Mouse (Mus musculus) brown adipose tissue, adult 24 weeks (tissue): ENCODE measurements around the gene Dll1. TPM values are rescaled to one million over a fixed set of nuclear protein-coding genes. Genes with fewer than 3 reads are reported as not detected.

Experiments
- H3K27ac ChIP-seq: fragments of 200-500 bp; replicated peaks from 2 replicates; pipeline ENCODE4 v1.5.1; 2012; ENCODE audit warnings: low read depth, mild to moderate bottlenecking, low read length
- H3K4me1 ChIP-seq: fragments of 200-500 bp; 2 replicates; pipeline ENCODE4 v1.6.1; 2012; ENCODE audit warnings: low read length, mixed read lengths; ENCODE audit not compliant: control insufficient read depth, insufficient read depth, insufficient read length
- H3K4me3 ChIP-seq: fragments of 200-500 bp; 2 replicates; pipeline ENCODE4 v1.5.1; 2012; ENCODE audit warnings: low read depth, mild to moderate bottlenecking, low read length, moderate library complexity; ENCODE audit not compliant: insufficient read depth
- polyA plus RNA-seq: library from polyadenylated mRNA; stranded (reverse); fragments of >200 nt; gene quantifications from 2 replicates; pipeline ENCODE4 v1.2.4, GENCODE M21; 2012; ENCODE audit not compliant: missing spikeins, insufficient read depth, insufficient read length

Dll1 gene
- polyA plus RNA-seq, 1 experiment: 1.9 TPM

DNA sequence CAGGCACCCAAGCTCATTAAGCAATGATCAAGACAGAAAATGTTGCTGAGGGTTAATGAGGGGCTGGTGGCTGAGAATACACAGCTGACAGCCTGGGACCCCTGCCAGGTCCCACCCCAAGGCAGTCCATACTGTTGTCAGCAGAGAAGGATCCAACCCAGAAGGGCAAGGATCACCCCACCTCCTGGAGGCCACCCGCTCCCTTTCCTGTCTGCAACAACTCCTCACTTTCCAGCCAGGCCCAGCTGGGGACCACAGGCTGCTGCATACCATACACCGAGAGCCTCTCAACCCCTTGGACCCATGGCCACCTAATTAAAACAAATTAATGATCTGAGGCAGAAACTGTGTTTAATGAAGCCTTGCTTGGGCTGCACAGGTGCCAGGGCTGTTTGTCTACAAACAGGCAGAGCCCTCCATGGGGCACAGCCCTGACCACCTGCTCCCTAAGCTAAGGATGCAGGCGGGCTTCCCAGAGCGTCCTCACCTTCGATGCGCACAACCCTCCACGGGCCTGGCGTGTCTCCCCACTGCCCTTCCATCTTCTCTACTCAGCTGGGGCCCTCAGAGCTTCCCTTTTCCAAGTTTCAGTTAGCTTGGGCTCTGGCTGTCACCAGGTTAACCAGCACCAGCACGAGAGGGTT, 53.4 kb downstream of the Dll1 start:
- no peak overlapping the region for H3K27ac ChIP-seq

More for the DNA sequence above, 53.4 kb downstream of the Dll1 start:
- no peak overlapping the region for H3K4me3 ChIP-seq
- peaks cover 4% of the 10 kb centered on the region; the same call in 1 of the 2 replicates for H3K4me1 ChIP-seq

Other genes starting within 250 kb of the Dll1 start
- 7.7 and 10.2 TPM in 2 replicates for gene Fam120b, start 19.3 kb upstream of the Dll1 start, polyA plus RNA-seq
- gene Psmb1, start 122.9 kb upstream of the Dll1 start, polyA plus RNA-seq: 179 and 185 TPM in 2 replicates
- 14.0 and 15.7 TPM in 2 replicates for gene Tbp, start 123.0 kb upstream of the Dll1 start, polyA plus RNA-seq
- 23.6 and 33.0 TPM in 2 replicates for gene Pdcd2, start 150.4 kb upstream of the Dll1 start, polyA plus RNA-seq
- 7.3 and 8.1 TPM in 2 replicates for gene Prdm9, start 187.5 kb upstream of the Dll1 start, polyA plus RNA-seq